Mouse (Mus musculus): ENCODE results near the gene 1810065E05Rik. TPM values are rescaled to one million over a fixed set of nuclear protein-coding genes. Genes with fewer than 3 reads are reported as not detected.

Gene 1810065E05Rik
- polyA plus RNA-seq (2015; fragmentation: Nextera tagmentation; extraction: Ambion mirVana), result not detected in 2 replicates

- Histone ChIP-seq H3K27me3 (no peaks in the 10 kb centered on the region), H3K4me3 (replicated peaks) (no peak within 1 kb of the TSS), H3K27ac (no peak within 1 kb of the TSS), H3K9me3 (replicated peaks) (no peaks in the 10 kb centered on the region), H3K9ac (no peak within 1 kb of the TSS), H3K4me2 (no peak within 1 kb of the TSS), H3K4me1 (no peaks in the 10 kb centered on the region), H3K36me3 (no peaks in the 10 kb centered on the region)
- 33% methylated on average over 1 of the region's 1 CpGs for WGBS
- ATAC-seq (replicated peaks; ENCODE audit: low FRiP score), result no peak
Measured at GRCm38 (mm10) chr11:58420815-58421214, at the start of gene 1810065E05Rik. 1810065E05Rik (plus strand) TSS chr11:58421111.

GRCm38 (mm10) chr11:58377273-58377672 is 43.6 kb upstream of the 1810065E05Rik start:
- H3K9me3 ChIP-seq (replicated peaks), result no peaks in the 10 kb centered on the region
- H3K4me2 ChIP-seq, result no peak overlapping the region
- H3K9ac ChIP-seq, result no peak overlapping the region
- H3K4me1 ChIP-seq, result no peaks in the 10 kb centered on the region
- H3K4me3 ChIP-seq (replicated peaks), result no peak overlapping the region
- H3K27me3 ChIP-seq, result no peaks in the 10 kb centered on the region
- H3K36me3 ChIP-seq, result no peaks in the 10 kb centered on the region
- H3K27ac ChIP-seq, result no peak overlapping the region
- 78% methylated on average over 2 of the region's 2 CpGs for WGBS
- no peak for ATAC-seq (replicated peaks; ENCODE audit: low FRiP score)

- H3K4me1 ChIP-seq, result no peaks in the 10 kb centered on the region
- no peak overlapping the region for H3K4me3 ChIP-seq (replicated peaks)
- H3K4me2 ChIP-seq, result no peak overlapping the region
- no peak overlapping the region for H3K27ac ChIP-seq
- no peaks in the 10 kb centered on the region for H3K36me3 ChIP-seq
- no peak for ATAC-seq (replicated peaks; ENCODE audit: low FRiP score)
- 63% methylated on average over 1 of the region's 1 CpGs for WGBS
- no peaks in the 10 kb centered on the region for H3K9me3 ChIP-seq (replicated peaks)
- H3K27me3 ChIP-seq, result no peaks in the 10 kb centered on the region
- no peak overlapping the region for H3K9ac ChIP-seq
Measured at GRCm38 (mm10) chr11:58377686-58378085, 43.2 kb upstream of the 1810065E05Rik start.

- H3K27me3 ChIP-seq, result no peaks in the 10 kb centered on the region
- H3K27ac ChIP-seq, result no peak within 1 kb of the TSS
- H3K4me2 ChIP-seq, result no peak within 1 kb of the TSS
- no peaks in the 10 kb centered on the region for H3K9me3 ChIP-seq (replicated peaks)
- no peak for ATAC-seq (replicated peaks; ENCODE audit: low FRiP score)
- 88% methylated on average over 3 of the region's 3 CpGs for WGBS
- H3K4me3 ChIP-seq (replicated peaks), result no peak within 1 kb of the TSS
- H3K4me1 ChIP-seq, result no peaks in the 10 kb centered on the region
- no peaks in the 10 kb centered on the region for H3K36me3 ChIP-seq
- no peak within 1 kb of the TSS for H3K9ac ChIP-seq
Measured at GRCm38 (mm10) chr11:58378763-58379278, 42.1 kb upstream of the 1810065E05Rik start, which contains the start of gene Lypd8. Lypd8 (plus strand) TSS chr11:58379043.

GRCm38 (mm10) chr11:58379516-58379915 is 41.4 kb upstream of the 1810065E05Rik start:
- H3K27ac ChIP-seq, result no peak overlapping the region
- H3K4me1 ChIP-seq, result no peaks in the 10 kb centered on the region
- no peaks in the 10 kb centered on the region for H3K36me3 ChIP-seq
- no peak for ATAC-seq (replicated peaks; ENCODE audit: low FRiP score)
- no peaks in the 10 kb centered on the region for H3K9me3 ChIP-seq (replicated peaks)
- no peak overlapping the region for H3K4me3 ChIP-seq (replicated peaks)
- no peaks in the 10 kb centered on the region for H3K27me3 ChIP-seq
- 88% methylated on average over 1 of the region's 1 CpGs for WGBS
- no peak overlapping the region for H3K9ac ChIP-seq
- no peak overlapping the region for H3K4me2 ChIP-seq

GRCm38 (mm10) chr11:58382471-58382870 is 38.4 kb upstream of the 1810065E05Rik start:
- H3K4me3 ChIP-seq (replicated peaks), result no peak overlapping the region
- H3K4me2 ChIP-seq, result no peak overlapping the region

GRCm38 (mm10) chr11:58399985-58400645 is 20.8 kb upstream of the 1810065E05Rik start:
- Histone ChIP-seq H3K27ac (no peak overlapping the region), H3K4me3 (replicated peaks) (no peak overlapping the region), H3K4me2 (no peak overlapping the region), H3K9ac (no peak overlapping the region), H3K27me3 (0 out of 2 replicates have a peak, but pooled peaks cover 3% of the 10 kb centered on the region), H3K9me3 (replicated peaks) (no peaks in the 10 kb centered on the region), H3K36me3 (no peaks in the 10 kb centered on the region), H3K4me1 (0 out of 2 replicates have a peak, but pooled peaks cover 3% of the 10 kb centered on the region)
- ATAC-seq (replicated peaks; ENCODE audit: low FRiP score), result no peak
- WGBS, result 67% methylated on average over 6 of the region's 6 CpGs

More at GRCm38 (mm10) chr11:58382471-58382870, 38.4 kb upstream of the 1810065E05Rik start:
- no peaks in the 10 kb centered on the region for H3K9me3 ChIP-seq (replicated peaks)
- H3K27ac ChIP-seq, result no peak overlapping the region
- H3K36me3 ChIP-seq, result no peaks in the 10 kb centered on the region
- no peak for ATAC-seq (replicated peaks; ENCODE audit: low FRiP score)
- H3K27me3 ChIP-seq, result no peaks in the 10 kb centered on the region
- 92% methylated on average over 6 of the region's 6 CpGs for WGBS
- H3K4me1 ChIP-seq, result no peaks in the 10 kb centered on the region
- H3K9ac ChIP-seq, result no peak overlapping the region

GRCm38 (mm10) chr11:58400655-58401054 is 20.3 kb upstream of the 1810065E05Rik start:
- Histone ChIP-seq H3K4me2 (no peak overlapping the region), H3K9ac (no peak overlapping the region), H3K27me3 (0 out of 2 replicates have a peak, but pooled peaks cover 3% of the 10 kb centered on the region), H3K36me3 (no peaks in the 10 kb centered on the region), H3K4me3 (replicated peaks) (no peak overlapping the region), H3K9me3 (replicated peaks) (no peaks in the 10 kb centered on the region), H3K27ac (no peak overlapping the region), H3K4me1 (0 out of 2 replicates have a peak, but pooled peaks cover 3% of the 10 kb centered on the region)
- 66% methylated on average over 5 of the region's 5 CpGs for WGBS
- no peak for ATAC-seq (replicated peaks; ENCODE audit: low FRiP score)

- no peak for ATAC-seq (replicated peaks; ENCODE audit: low FRiP score)
- 73% methylated on average over 3 of the region's 3 CpGs for WGBS
- Histone ChIP-seq H3K27me3 (0 out of 2 replicates have a peak, but pooled peaks cover 3% of the 10 kb centered on the region), H3K4me2 (no peak overlapping the region), H3K4me1 (no peaks in the 10 kb centered on the region), H3K9ac (no peak overlapping the region), H3K4me3 (replicated peaks) (no peak overlapping the region), H3K9me3 (replicated peaks) (no peaks in the 10 kb centered on the region), H3K27ac (no peak overlapping the region), H3K36me3 (no peaks in the 10 kb centered on the region)
Measured at GRCm38 (mm10) chr11:58408066-58408465, 12.8 kb upstream of the 1810065E05Rik start.

GRCm38 (mm10) chr11:58418336-58418735 is 2.6 kb upstream of the 1810065E05Rik start:
- 82% methylated on average over 3 of the region's 3 CpGs for WGBS
- no peaks in the 10 kb centered on the region for H3K9me3 ChIP-seq (replicated peaks)
- H3K9ac ChIP-seq, result no peak overlapping the region
- H3K27me3 ChIP-seq, result no peaks in the 10 kb centered on the region
- H3K36me3 ChIP-seq, result no peaks in the 10 kb centered on the region
- no peaks in the 10 kb centered on the region for H3K4me1 ChIP-seq
- no peak overlapping the region for H3K4me3 ChIP-seq (replicated peaks)
- no peak overlapping the region for H3K4me2 ChIP-seq
- ATAC-seq (replicated peaks; ENCODE audit: low FRiP score), result no peak
- no peak overlapping the region for H3K27ac ChIP-seq

- no peak within 1 kb of the TSS for H3K9ac ChIP-seq
- no peak for ATAC-seq (replicated peaks; ENCODE audit: low FRiP score)
- no peaks in the 10 kb centered on the region for H3K27me3 ChIP-seq
- no peak within 1 kb of the TSS for H3K4me3 ChIP-seq (replicated peaks)
- H3K4me2 ChIP-seq, result no peak within 1 kb of the TSS
- H3K9me3 ChIP-seq (replicated peaks), result no peaks in the 10 kb centered on the region
- WGBS, result 81% methylated on average over 3 of the region's 3 CpGs
- peaks cover 1% of the 10 kb centered on the region for H3K4me1 ChIP-seq
- H3K36me3 ChIP-seq, result no peaks in the 10 kb centered on the region
- no peak within 1 kb of the TSS for H3K27ac ChIP-seq
Measured at GRCm38 (mm10) chr11:58432259-58432658, 11.3 kb downstream of the 1810065E05Rik start, which contains the start of gene Gm12253. Gm12253 (plus strand) TSS chr11:58432559.

GRCm38 (mm10) chr11:58437866-58438265 is 17.0 kb downstream of the 1810065E05Rik start:
- Histone ChIP-seq H3K4me2 (peak overlapping the region; percentile 22; the same call in 1 of the 2 replicates), H3K27ac (peak overlapping the region; percentile 51), H3K4me3 (replicated peaks) (no peak overlapping the region), H3K4me1 (peaks cover 10% of the 10 kb centered on the region), H3K36me3 (no peaks in the 10 kb centered on the region), H3K27me3 (no peaks in the 10 kb centered on the region), H3K9me3 (replicated peaks) (no peaks in the 10 kb centered on the region), H3K9ac (no peak overlapping the region)
- ATAC-seq (replicated peaks; ENCODE audit: low FRiP score), result no peak
- 5% methylated on average over 5 of the region's 5 CpGs for WGBS
